In the genomic region with DNA sequence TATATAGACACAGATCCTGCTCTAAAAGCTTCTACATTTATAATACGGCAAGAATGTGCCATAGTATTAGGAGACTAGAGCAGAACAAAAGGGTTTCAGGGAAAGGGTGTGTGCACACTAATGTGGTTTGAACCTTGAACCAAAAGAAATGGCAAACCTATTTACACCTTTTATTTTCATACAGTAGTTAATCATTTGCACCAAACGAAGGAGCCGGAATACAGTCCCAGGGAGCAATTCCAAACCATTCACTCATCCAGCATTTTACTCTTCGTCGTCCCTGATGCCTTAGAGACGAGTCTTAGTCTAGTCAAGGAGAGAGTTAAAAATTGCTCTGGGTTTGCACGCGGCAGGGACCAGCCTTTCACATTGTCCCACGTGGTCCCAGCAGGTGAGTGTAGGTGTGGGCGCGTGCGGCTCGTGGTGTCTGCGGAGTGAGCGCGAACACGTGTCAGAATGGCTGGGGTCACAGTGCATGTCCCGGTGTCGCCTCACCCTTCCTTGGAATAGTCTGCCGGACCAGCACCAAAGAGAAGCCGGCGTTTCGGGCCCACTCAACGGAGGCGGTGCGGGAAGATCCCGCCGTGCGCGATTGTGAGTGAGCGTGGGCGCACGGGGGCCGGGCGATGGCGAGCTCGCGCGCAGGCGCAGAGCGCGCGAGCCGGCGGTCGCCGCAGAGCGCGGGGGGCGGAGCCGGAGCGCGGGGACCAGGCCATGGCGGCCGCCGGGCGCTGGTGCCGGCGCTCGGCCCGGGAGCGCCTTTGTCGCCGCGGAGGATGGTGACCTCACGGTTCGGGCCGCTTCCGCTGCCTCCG, we compare ENCODE assay signal across 7 mouse cellular contexts. TPM values are rescaled to one million over a fixed set of nuclear protein-coding genes. Genes with fewer than 3 reads are reported as not detected.
DNase-seq lines count a peak whose midpoint lies in the region; ATAC-seq lines count a peak whose summit lies in the region.

A gene (plus strand): TSS at position 684 of the 815 bp plus-strand sequence.

- intact Hi-C loops in left cerebral cortex, postnatal 25 days (cut with DNase I), result loop anchor here (1.0 kb wide), 1 partner anchor 48 kb away; a partner anchor contains a TSS

- DNase-seq in adrenal gland, adult 2 months, result peak; percentile 87
- peak; percentile 50 for DNase-seq in embryo, embryonic 11.5 days (ENCODE audit: low read depth, low spot score)
- DNase-seq in gastrocnemius, postnatal 4 days (ENCODE audit: low spot score in 2 of 2), result peak; percentile 60 to 74
- peak; percentile 80 to 86 for DNase-seq in left cerebral cortex, postnatal 25 days (ENCODE audit: low spot score in 2 of 2)
- DNase-seq in mesoderm, embryonic 11.5 days (ENCODE audit: low read depth, low spot score), result peak; percentile 69
- DNase-seq in skeletal muscle tissue, adult 2 months (ENCODE audit: low read depth, low spot score), result peak; percentile 42

- H3K36me3 ChIP-seq in intestine, embryonic 16.5 days (ENCODE audit: control insufficient read depth, insufficient read depth, low read length), result no peaks in the 10 kb centered on the region

- peak within 1 kb of the TSS; percentile 94 for H3K4me3 ChIP-seq in intestine, embryonic 16.5 days (ENCODE audit: low read length)

- H3K4me2 ChIP-seq in intestine, embryonic 16.5 days (ENCODE audit: low read depth, low read length), result peak within 1 kb of the TSS; percentile 88

- no peaks in the 10 kb centered on the region for H3K9me3 ChIP-seq in intestine, embryonic 16.5 days (ENCODE audit: control insufficient read depth, low read length)

- peak within 1 kb of the TSS; percentile 93 for H3K27ac ChIP-seq in intestine, embryonic 16.5 days (ENCODE audit: low read length)

- no peaks in the 10 kb centered on the region for H3K27me3 ChIP-seq in intestine, embryonic 16.5 days (replicated peaks; ENCODE audit: control insufficient read depth, insufficient read depth, low read length)

- peaks cover 19% of the 10 kb centered on the region for H3K4me1 ChIP-seq in intestine, embryonic 16.5 days (ENCODE audit: control insufficient read depth, insufficient read depth, low read length)

- H3K9ac ChIP-seq in intestine, embryonic 16.5 days (ENCODE audit: low read depth, low read length), result peak within 1 kb of the TSS; percentile 93

- peak; percentile 83 for ATAC-seq in intestine, embryonic 16.5 days

- WGBS in intestine, embryonic 16.5 days, result under 1% methylated on average over 63 of the region's 70 CpGs

RNA-seq across cellular contexts. Expression of the gene that starts here (rescaled TPM):
- total RNA-seq in adrenal gland, adult 2 months (2021), result 10 to 100 TPM; 62.2 to 75.5 TPM
- polyA plus RNA-seq in adrenal gland, adult 2 months (2012; rRNA removed), result 204 and 238 TPM in 2 replicates
- 10 to 100 TPM; 30.6 to 32.2 TPM for total RNA-seq in gastrocnemius, postnatal 4 days (2021)
- polyA plus RNA-seq in intestine, embryonic 16.5 days (2015; fragmentation: Nextera tagmentation; extraction: Ambion mirVana), result 36.6 and 37.1 TPM in 2 replicates
- 100 to 1,000 TPM in 1 of 2 experiments, 10 to 100 TPM in 1; 93.7 to 110 TPM for total RNA-seq in left cerebral cortex, postnatal 25 days (2021)

Comparison
In these comparisons a context has a peak if more than half of its experiments do, and no peak if none do; other contexts are left out.
1. Peak in every context shown above with its lines: DNase-seq, ATAC-seq, H3K4me3 ChIP-seq and H3K27ac ChIP-seq.